Mouse (Mus musculus) natural killer cell, adult 2 months (primary cell): ENCODE results near the gene Bpifb5.
A peak's percentile ranks its signal among the peaks of the same experiment; 100 is the strongest.
"Not testable (repeated sequence)": the region's sequence is repeated elsewhere in the genome, so short reads cannot be mapped to it uniquely, and the experiment has no call there.

Experiments
- DNase-seq, 2 experiments: peaks; one replicate each; pipeline ENCODE4 v3.0.0; 2022; ENCODE audit warnings: low spot score in 2 of 2

Gene Bpifb5

DNA sequence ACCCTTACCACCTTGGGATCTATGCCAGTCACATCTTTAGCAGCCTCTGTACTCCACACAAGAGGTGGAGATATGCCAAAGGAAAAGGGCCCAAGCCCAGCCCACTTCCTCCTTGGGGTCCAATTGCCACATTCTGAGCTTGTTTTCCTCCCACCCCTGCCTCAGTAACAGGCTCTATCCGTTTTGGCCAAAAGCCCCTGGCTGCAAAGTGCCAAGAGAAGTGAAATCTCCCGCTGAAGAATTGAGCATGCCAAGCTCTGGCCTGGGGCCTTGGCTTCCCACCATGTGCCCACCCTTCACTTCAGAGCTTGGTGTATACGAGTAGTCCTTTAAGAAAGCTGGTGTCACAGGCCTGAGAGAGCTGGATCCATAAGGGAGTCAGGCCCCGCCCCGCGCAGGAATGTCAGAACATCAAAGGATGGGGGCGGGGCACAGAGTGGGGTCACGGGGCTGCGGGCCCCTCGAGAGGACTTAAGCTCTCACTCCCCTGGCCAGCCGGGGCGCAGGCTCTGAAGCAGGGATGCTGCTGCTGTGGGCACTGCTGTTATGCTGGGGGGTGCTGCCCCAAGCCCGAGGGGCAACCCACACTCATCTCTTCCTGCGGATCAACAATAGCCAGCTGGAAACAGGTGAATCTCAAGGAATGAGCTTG lies at the start of gene Bpifb5:
Bpifb5 (plus strand) TSS at position 478 of the 652 bp plus-strand sequence.
- DNase-seq: no peak

DNA sequence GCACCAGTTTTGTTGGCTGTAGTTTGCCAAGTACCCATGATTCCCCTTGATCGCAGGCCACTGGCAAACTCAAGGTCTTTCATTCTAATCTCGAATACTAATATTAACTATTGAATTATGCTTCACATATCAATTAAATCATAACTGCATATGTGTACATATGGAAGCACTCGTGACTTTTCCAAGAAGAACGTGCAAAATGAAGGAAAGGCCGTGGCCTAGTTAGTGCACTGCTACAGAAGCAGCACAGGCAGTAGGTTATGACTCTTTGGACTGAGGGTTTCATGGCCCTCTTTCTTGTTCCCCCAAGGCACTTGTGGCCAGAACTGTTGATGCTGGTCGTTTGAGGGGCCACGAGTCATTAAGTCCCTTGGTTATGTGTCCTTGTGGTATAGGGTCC lies 41.6 kb upstream of the Bpifb5 start:
- DNase-seq: not testable (repeated sequence)

DNA sequence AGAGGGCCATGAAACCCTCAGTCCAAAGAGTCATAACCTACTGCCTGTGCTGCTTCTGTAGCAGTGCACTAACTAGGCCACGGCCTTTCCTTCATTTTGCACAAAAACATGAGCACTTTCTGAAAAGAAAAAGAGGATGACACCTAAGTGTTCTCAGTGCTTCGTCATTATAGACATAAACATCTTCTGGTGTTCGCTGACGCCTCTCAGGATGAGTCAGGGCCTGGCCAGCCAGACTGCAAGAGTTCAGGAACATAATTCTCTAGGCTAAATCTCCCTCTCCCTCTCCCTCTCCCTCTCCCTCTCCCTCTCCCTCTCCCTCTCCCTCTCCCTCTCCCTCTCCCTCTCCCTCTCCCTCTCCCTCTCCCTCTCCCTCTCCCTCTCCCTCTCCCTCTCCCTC lies 40.5 kb upstream of the Bpifb5 start:
- DNase-seq: not testable (repeated sequence)

DNA sequence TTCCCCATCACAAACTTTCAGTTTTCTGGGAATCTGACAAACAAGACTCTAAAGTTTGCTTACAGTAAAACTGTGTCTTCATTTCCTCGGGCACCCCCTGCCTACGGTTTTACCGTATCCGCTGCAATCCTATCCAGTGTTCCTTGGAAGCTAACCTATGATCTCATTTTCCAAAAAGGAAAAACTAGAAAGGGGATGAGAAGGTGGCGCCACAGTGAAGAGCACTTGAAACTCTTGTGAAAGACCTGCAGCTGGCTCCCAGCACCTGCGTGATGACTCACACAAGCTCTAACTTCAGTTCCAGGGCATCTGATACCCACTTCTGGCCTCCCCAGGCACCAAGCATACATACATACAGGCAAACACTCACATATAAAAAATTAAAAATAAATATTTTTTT lies 38.2 kb upstream of the Bpifb5 start:
- no peak for DNase-seq

DNA sequence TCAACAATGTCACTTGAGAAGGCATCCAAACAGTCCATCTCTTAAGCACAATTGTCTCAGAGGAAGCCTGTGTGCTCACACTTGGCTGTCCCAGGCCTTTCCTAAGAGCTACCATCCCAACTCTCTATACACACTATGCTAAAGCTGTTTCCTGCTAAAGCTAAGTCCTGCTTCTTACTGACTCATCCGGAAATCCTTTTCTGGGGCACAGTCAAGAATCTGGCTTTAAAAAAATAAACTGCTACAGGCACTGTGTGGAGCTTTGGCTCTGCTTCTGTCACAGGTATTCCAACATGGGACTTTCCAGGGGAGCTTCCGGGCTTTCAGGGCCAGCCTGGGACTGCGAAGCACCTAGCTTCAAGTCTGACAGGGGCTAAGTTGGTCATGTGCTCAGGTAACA lies 37.8 kb upstream of the Bpifb5 start:
- no peak for DNase-seq

DNA sequence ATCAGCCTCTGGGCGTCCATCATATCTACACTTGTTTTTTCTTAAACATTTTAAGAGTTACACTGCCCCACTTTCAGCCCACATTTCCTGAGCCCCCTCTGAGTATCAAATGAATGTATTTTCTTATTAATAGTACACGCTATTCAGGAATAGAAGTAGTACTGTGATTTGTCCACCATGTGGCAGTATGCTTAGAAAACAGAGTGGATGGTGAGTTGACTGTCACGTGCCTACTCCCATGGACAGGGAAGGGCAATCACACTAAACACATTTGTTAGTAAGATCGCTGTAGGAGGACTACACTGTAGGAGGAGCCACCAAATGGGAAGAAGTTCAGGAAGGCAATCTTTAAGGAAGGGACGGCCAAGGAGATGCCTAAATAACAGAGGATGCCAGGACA lies 36.1 kb upstream of the Bpifb5 start:
- DNase-seq: no peak

DNA sequence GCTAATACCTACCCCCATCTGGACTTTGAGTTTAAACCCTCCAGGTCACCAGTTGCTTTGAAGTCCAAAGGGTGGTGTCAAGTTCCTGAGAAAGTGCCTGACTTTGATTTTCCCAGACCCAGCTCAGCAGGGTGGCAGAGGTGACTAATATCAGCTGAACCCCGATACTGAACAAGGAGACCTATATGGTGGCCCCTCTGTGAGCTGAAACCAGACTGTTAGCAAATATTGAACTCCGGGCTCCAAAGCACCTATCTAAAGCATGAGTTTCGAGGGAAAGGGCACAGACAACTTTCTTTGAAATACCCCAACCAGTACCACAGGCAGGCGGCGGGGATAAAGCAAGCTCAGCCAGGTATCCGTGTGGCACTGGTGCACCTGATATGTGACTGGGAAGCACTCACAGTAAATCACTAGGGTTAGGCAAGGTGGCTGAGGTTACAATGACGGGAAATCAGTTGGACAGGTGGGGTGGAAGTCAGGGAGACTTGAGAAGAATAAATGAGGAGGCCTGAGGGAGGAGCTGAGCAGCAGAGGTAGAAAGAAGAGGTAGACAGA lies 33.6 kb upstream of the Bpifb5 start:
- no peak for DNase-seq

DNA sequence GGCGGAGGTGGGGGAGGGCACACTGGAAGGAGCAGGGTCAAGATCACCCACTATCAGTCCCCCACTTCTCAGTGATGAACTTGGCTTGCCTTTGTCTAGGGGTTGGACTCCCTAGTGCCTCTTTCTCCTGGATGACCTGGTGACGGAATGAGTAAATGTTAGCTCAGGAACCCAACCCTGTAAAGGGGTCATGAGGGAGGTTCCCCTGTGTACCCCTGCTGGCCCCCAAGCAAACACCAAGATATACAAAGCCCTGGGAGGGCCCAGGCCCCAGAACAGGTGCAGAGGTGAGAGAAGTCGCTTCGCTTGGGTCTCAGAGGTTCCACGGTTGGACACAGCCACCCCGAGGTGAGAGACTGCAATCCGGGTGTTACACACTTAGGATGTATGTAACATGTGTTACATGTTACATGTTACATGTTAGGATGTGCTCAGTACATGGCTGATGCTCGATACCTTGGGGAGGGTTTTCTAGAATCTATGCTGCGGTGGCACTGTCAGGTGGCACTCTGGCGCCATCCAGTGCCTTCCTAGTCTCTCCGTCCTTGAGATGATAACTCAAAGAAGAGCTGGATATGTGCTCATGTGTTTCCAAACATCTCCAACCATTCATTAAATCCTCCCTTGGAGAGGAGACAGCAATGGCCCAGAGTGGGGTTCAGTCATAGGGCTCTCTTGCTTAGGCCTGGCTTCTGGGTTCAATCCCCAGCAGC lies 32.8 kb upstream of the Bpifb5 start, which contains the start of gene Bpifb1:
Bpifb1 (plus strand) TSS at position 273 of the 713 bp plus-strand sequence.
- DNase-seq: no peak

DNA sequence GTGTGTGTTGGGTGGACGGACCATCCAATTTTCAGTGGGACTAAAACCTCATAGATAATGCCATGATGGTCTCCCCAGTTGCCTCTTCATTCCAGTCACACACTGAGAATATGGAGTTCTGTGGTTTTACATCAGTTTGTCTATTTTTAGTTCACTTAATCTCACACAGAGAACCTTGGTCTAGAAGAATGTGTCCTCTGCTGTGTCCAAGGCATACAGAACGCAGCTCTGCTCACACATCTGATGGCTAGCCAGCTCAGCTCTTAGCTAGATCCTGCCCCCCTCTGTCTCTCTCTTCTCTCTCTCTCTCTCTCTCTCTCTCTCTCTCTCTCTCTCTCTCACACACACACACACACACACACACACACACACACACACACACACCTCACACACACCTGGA lies 31.4 kb upstream of the Bpifb5 start:
- no peak for DNase-seq

DNA sequence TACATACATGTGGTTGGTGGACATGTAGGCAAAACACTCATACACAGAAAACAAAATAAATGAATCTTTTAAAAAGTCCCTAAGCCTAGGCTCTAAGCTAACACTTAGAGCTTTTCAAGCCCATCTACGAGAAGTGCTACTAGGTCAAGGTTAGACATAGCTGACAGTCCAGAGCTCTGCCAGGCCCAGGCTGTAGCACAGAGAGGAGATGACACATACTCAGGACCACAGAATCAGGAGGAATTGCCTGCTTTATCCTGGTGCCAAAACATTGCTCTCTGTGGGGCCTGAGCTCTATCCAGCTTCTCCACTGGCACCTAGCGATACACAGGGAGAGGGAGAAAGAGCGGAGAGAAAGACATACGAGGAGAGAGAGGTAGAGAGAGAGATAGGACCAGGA lies 30.5 kb upstream of the Bpifb5 start:
- no peak for DNase-seq

DNA sequence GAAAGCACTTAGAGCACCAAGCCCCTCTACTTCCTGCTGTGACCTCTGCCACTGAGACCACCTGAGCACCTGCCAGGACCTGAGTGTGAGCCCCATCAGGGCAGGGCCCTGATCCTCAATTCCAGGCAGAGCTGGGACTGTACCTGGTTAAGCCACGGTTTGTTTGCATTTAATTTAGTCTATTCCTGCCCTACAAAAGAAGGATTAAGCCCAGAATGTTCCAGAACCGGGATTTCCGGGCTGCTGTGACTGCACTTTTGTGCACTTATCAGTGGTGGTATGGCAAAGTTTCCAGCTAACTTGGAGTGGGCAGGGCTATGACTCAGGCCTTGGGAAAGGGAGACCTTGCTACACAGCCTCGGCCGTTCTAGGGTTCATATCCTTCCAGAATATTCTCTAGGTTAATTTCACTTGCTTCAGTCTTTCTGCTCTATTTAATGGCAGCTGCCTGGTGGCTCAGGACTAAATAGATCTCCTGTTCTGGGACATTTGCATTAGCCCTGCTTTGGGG lies 29.5 kb upstream of the Bpifb5 start:
- no peak for DNase-seq

DNA sequence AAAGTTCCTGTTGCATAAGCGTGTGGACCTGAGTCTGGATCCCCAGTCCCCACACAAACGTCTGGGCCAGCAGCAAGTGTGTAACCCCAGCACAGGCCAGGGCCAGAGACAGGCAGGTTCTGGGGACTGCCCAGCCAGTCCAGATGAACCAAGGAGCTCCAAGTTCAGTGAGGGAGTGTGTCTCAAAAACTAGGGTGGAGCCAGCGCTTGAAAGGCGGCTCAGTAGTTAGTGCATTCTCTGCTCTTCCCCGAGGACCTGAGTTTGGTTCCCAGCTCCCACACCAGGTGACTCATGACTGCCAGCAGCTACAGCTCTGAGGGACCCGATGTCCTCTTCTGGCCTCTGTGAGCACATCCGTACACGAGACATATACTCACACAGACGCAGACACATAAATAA lies 26.5 kb upstream of the Bpifb5 start:
- DNase-seq: no peak

DNA sequence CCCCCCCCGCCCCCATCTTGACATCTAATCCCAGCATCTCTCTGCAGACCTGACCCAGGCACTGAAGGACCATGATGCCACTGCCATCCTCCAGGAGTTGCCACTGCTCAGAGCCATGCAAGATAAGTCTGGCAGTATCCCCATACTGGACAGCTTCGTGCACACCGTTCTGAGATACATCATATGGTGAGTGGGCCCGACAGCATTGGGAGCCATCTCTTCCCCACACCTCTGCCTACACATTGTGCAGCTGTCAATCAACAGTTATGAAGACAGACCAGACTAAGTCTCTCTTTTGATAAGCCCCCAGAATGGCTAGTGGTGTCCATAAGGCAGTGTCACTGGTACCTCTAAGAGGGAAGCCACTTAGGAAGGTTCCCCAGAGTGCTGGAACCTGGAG lies 18.9 kb upstream of the Bpifb5 start:
- no peak for DNase-seq

DNA sequence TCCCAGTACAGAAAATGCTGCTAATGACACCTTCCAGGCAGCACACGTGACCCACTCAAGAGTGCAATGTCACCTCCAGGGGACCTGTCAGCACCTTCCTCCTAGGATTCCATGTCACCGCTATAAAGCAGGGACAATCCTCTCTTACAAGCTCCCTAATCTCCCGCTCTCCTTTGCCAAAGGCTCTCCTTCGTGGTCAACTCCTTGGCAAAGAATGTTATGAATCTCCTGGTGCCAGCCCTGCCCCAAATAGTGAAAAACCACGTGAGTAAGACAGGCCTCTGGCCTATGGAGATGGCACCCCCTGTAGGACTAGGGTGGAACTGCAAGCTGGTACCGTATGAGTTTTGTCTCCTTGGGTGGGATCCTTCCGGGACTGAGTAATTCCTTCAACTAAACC lies 16.6 kb upstream of the Bpifb5 start:
- no peak for DNase-seq

DNA sequence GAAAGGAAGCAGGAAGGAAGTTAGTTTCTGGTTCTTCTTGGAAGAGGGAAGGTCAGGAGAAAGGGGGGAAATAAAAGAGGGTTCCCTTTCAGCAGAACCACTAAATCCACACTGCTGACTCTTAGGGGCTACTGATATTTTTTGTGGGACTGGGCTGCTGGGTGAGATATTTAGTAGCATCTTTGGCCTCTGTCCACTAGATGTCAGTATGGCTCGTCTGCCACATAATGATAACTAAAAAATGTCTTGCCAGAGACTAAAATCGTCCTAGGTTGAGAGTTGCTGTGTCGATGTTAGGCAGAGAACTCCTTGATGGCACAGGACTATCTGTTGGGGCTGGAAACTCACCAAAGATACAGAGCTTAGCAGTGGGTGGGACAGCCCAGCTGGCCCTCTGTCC lies 14.4 kb upstream of the Bpifb5 start:
- DNase-seq: no peak

DNA sequence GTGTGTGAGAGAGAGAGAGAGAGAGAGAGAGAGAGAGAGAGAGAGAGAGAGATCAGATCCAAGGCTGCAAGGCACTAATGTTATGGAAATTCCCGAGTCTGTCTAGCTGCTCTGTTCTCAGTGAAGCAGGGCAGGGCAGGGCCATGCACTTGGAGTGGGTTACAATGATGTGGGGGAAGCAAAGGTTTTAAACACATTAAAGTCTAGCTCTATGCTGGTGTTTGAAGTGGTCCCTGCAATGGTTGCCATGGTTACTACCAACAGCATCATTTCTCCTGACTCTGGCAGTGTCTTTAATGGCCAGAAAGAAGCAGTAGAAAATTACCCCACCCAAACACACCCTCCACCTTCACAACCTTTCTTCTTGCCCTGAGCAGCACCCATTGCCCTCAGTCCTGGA lies 12.4 kb upstream of the Bpifb5 start:
- DNase-seq: no peak

DNA sequence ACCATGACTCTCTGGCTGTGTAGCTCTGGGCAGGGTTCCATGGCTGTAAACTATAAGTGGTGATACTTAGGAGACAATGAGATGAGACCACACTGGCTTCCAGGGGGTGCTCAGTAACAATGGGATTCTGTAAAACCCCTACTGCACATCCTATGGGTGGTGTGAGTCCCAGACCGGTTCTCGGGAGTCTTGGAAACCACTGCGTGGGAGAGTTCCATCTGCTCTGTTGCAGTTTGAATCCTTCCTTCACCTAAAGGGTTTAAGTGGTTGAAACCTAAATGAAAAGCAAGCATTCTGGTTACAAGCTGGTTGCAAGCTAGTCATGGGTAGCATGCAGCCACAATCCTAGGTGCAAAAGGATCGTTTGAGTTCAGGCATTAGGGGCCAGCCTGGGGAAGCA lies 11.7 kb upstream of the Bpifb5 start:
- DNase-seq: no peak

DNA sequence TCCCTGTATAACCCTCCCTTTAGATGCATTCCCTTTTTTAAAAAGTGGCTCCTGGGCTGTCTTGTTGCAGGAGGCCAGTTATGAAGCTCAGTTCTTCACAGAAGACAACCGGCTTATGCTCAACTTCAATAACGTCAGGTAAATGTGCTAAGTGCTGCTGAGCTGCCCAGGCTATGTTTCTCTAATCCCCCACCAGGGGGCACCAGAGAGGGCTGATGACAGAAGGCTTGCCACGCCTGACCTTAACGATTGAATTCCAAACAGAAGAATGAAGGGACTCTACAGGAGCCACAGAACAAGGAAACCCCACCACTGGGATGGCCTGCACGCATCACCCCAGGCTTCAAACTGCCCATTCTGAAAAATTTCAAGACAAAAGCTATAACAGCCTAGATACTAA lies 8.4 kb upstream of the Bpifb5 start:
- DNase-seq: peak in 1 of 2 experiments; percentile 37

DNA sequence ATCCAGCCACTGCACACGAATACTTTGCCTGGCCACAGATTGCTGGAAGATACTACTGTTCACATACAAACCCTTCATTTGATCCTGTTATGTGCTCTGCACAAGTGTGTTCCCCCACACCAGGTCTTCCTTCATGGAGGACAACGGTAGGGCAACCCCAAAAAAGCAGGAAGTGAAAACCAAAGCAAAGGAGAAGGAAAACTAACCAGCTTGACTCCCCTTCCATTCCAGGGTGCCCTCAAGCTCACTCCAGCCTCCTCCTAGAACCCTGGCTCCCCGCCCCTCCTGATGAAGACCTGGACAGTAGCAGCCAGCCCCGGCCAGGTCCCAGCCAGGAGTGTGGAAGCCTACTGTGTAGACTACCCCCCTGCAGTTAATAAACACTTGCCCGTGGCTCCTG lies 3.6 kb upstream of the Bpifb5 start:
- DNase-seq: no peak

DNA sequence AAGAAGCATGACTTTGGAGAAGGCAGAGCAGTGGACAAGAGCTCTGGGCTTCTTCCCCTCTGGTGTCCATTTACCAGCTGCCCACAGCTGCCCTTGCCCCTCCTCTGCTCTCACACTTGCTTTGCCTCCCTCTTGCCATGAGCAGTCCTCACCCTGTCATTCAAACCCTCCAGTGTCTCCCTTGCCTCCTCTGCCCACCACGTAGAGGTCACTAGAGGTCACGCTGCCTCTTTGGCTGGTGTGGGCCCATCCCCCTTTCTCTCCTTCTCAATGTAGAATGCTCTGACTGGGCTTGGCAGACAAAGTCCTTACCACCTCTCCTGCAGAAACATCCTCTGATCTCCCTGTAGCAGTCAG lies 353 bp downstream of the Bpifb5 start:
- no peak for DNase-seq

DNA sequence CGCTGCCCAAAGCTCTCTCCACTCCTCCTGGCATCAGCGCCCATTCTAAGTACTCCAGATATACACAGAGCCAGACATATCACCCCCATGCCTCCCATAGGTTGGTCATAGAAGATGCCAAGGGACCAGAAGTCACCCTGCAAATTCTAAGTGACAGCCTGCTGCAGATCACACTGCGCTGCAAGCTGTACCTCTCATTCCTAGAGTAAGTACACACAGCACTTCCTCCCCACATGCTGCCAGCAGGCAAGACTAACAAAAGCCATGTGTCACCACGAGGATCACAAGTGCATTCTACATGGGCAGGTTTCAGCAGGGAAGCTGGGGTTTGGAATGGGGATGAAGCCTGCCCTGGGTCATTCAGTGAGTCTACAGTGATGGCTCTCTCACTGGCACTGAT lies 3.4 kb downstream of the Bpifb5 start:
- DNase-seq: no peak

DNA sequence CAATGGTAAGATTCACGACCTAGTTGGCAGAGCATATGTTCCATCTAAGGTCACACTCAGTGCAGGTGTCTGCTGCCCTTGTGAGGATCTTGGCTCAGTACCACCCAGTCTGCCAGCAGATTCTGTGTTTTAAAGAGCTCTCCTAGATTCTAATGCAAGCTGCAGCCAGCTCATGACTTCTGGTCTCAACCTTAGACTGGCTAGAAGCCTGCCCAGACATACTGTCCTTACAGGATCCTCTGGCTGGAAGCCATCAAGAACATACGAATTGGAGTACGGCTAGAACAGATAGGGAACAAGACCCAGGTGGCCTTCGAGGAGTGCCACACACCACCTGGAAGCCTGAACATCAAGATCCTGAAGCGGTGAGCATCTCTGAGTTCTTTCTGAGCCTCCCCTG lies 4.3 kb downstream of the Bpifb5 start:
- DNase-seq: no peak

DNA sequence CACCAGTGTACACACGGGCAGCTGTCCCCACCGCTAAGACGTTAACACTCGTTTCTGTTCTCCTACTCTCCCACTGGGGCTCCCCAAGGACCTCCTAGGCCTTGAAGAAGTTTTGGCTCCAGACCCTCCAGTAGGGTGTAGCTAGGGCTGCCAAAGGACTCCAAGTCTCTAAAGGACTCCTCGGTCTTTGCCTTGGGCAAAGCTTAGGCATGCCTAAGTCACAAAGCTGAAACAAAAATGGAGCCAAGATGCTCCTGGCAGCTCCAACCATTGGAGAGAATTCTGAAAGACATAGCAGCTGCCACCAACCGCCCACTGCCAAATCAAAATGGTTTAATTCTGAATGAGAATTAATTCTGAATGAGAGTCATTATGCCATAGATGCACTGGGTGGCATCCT lies 9.9 kb downstream of the Bpifb5 start:
- no peak for DNase-seq
